ENCODE assay signal across 8 mouse cellular contexts in genomic region chr3:159840817-159841390, GRCm38 (mm10). TPM values are rescaled to one million over a fixed set of nuclear protein-coding genes. Genes with fewer than 3 reads are reported as not detected.
DNase-seq lines count a peak whose midpoint lies in the region; ATAC-seq and TF ChIP-seq lines count a peak whose summit lies in the region.

No protein-coding gene starts in this region.

- H3K4me3 ChIP-seq in heart, embryonic 13.5 days, result peak overlapping the region; percentile 71
- peak overlapping the region; percentile 58 for H3K4me3 ChIP-seq in lung, embryonic 14.5 days (ENCODE audit: low read depth, low read length)
- peak overlapping the region; percentile 50 for H3K4me3 ChIP-seq in neural tube, embryonic 14.5 days (ENCODE audit: low read depth, low read length)

- under 1% methylated on average over 12 of the region's 12 CpGs for WGBS in heart, embryonic 13.5 days
- WGBS in lung, embryonic 14.5 days, result under 1% methylated on average over 12 of the region's 12 CpGs
- 2% methylated on average over 12 of the region's 12 CpGs for WGBS in neural tube, embryonic 14.5 days

- DNase-seq in right cerebral cortex, postnatal 10 days (ENCODE audit: low spot score in 2 of 2), result peak; percentile 17 to 20
- no peak for DNase-seq in right cerebral cortex, postnatal 4 days
- peak; percentile 49 for DNase-seq in embryo, embryonic 10.5 days (ENCODE audit: low spot score)
- DNase-seq in kidney, adult 9 months, result peak; percentile 37
- DNase-seq in lung, embryonic 14.5 days, result peak; percentile 53
- no peak for DNase-seq in c-Kit-positive CD71-positive TER-119-positive erythroid progenitor cells, embryonic 14.5 days (ENCODE audit: low spot score)

- H3K4me2 ChIP-seq in heart, embryonic 13.5 days, result peak overlapping the region; percentile 89
- peak overlapping the region; percentile 81 for H3K4me2 ChIP-seq in lung, embryonic 14.5 days
- H3K4me2 ChIP-seq in neural tube, embryonic 14.5 days (ENCODE audit: low read depth, low read length), result peak overlapping the region; percentile 86

- 0 out of 2 replicates have a peak, but pooled peaks cover 3% of the 10 kb centered on the region for H3K36me3 ChIP-seq in heart, embryonic 13.5 days
- no peaks in the 10 kb centered on the region for H3K36me3 ChIP-seq in lung, embryonic 14.5 days (ENCODE audit: insufficient read depth)
- H3K36me3 ChIP-seq in neural tube, embryonic 14.5 days (ENCODE audit: control insufficient read depth, insufficient read depth, low read length), result no peaks in the 10 kb centered on the region

- no peak for TF ChIP-seq CTCF in lung, embryonic 14.5 days (IDR thresholded peaks at IDR 0.05; ENCODE audit: low read depth)

- H3K9ac ChIP-seq in heart, embryonic 13.5 days, result peak overlapping the region; percentile 89
- H3K9ac ChIP-seq in lung, embryonic 14.5 days, result peak overlapping the region; percentile 78
- peak overlapping the region; percentile 43 for H3K9ac ChIP-seq in neural tube, embryonic 14.5 days (replicated peaks; ENCODE audit: low read depth, low read length)

- no peaks in the 10 kb centered on the region for H3K9me3 ChIP-seq in heart, embryonic 13.5 days
- no peaks in the 10 kb centered on the region for H3K9me3 ChIP-seq in lung, embryonic 14.5 days (ENCODE audit: low read depth, low read length)
- H3K9me3 ChIP-seq in neural tube, embryonic 14.5 days (ENCODE audit: control insufficient read depth, low read length), result no peaks in the 10 kb centered on the region

- no peak for ATAC-seq in heart, embryonic 13.5 days (ENCODE audit: extremely low read depth, insufficient number of reproducible peaks, low FRiP score, low TSS enrichment)
- ATAC-seq in lung, embryonic 14.5 days (ENCODE audit: insufficient read depth), result peak; percentile 26
- peak; percentile 12; the same call in 1 of the 2 replicates for ATAC-seq in neural tube, embryonic 14.5 days (ENCODE audit: low read depth)

- peak overlapping the region; percentile 93 for H3K27ac ChIP-seq in heart, embryonic 13.5 days (replicated peaks)
- peak overlapping the region; percentile 94 for H3K27ac ChIP-seq in lung, embryonic 14.5 days (ENCODE audit: low read depth)
- no peak overlapping the region for H3K27ac ChIP-seq in neural tube, embryonic 14.5 days (ENCODE audit: low read depth, low read length)

- H3K27me3 ChIP-seq in heart, embryonic 13.5 days (replicated peaks), result no peaks in the 10 kb centered on the region
- no peaks in the 10 kb centered on the region for H3K27me3 ChIP-seq in lung, embryonic 14.5 days (ENCODE audit: insufficient read depth, low read length)
- no peaks in the 10 kb centered on the region for H3K27me3 ChIP-seq in neural tube, embryonic 14.5 days (ENCODE audit: control insufficient read depth, insufficient read depth, low read length)

- H3K4me1 ChIP-seq in heart, embryonic 13.5 days, result peaks cover 21% of the 10 kb centered on the region
- H3K4me1 ChIP-seq in lung, embryonic 14.5 days (ENCODE audit: insufficient read depth), result 0 out of 2 replicates have a peak, but pooled peaks cover 3% of the 10 kb centered on the region
- H3K4me1 ChIP-seq in neural tube, embryonic 14.5 days (ENCODE audit: control insufficient read depth, insufficient read depth, low read length), result 0 out of 2 replicates have a peak, but pooled peaks cover 6% of the 10 kb centered on the region

RNA-seq across cellular contexts. Expression of gene Wls, which starts 1.4 kb away (rescaled TPM):
- 131 and 140 TPM in 2 replicates for polyA plus RNA-seq in heart, embryonic 13.5 days (2015; fragmentation: Nextera tagmentation; extraction: Ambion mirVana)
- 153 and 167 TPM in 2 replicates for polyA plus RNA-seq in lung, embryonic 14.5 days (2014; fragmentation: Nextera tagmentation; extraction: Ambion mirVana)
- 57.5 and 93.5 TPM in 2 replicates for polyA plus RNA-seq in neural tube, embryonic 14.5 days (2014; fragmentation: Nextera tagmentation; extraction: Ambion mirVana)

Comparison
In these comparisons a context has a peak if more than half of its experiments do, and no peak if none do; other contexts are left out.
1. DNase-seq: peak in right cerebral cortex, postnatal 10 days (2 of 2), embryo, embryonic 10.5 days (single experiment), kidney, adult 9 months (single experiment) and lung, embryonic 14.5 days (single experiment); none in right cerebral cortex, postnatal 4 days (single experiment) and c-Kit-positive CD71-positive TER-119-positive erythroid progenitor cells, embryonic 14.5 days (single experiment).
2. Peak in every context shown above with its lines, with median percentiles within 50 percentile points of each other: H3K4me2 ChIP-seq, H3K4me3 ChIP-seq and H3K9ac ChIP-seq.